Mouse (Mus musculus) testis, postnatal 10 days (tissue): ENCODE results near the gene Epb41.
A peak's percentile ranks its signal among the peaks of the same experiment; 100 is the strongest.

ENCODE experiments used
- DNase-seq: peaks from one replicate; pipeline ENCODE4 v3.0.0; 2021; ENCODE audit warnings: low spot score

Gene Epb41

DNA sequence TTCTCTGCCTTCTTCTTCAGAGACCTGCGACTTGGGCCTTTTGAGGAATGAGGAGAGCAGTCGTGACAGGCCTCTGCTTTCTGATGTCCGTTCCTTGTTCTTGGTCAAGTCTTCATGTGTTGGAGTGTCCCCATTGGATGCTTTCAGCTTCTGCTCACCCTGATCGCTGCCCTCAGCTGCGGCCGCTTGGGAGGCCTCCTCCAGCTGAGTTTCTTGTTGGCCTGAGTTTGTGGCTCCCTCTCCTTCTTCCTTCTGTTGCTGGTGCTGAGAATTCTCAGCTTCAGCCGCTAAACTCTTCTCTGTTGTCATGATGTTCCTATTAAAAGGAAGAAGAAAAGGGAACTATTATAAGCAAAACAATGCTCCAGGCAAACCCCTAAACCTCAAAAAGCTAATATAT is 68.0 kb downstream of the Epb41 start:
- DNase-seq: no peak

DNA sequence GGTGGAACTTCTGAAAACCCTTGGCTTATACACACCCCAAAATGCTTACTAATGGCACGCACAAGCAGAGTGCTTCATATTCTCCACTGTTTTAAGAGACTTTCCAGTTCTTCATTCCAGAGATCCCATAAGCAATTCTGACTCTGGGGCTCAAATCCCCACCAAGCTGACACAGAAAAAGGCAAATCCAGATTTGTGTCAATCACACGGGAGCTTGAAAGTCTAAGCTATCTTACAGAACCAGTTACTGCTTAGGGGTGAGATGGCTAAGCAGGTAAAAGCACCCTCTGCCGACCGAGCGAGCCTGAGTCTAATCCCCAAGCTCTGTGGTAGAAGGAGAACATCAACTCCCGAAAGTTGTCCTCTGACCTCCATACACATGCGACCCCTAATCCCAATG is 76.5 kb downstream of the Epb41 start:
- DNase-seq: no peak

GRCm38 (mm10) chr4:131997476-131997875 is 77.6 kb downstream of the Epb41 start:
- no peak for DNase-seq

DNA sequence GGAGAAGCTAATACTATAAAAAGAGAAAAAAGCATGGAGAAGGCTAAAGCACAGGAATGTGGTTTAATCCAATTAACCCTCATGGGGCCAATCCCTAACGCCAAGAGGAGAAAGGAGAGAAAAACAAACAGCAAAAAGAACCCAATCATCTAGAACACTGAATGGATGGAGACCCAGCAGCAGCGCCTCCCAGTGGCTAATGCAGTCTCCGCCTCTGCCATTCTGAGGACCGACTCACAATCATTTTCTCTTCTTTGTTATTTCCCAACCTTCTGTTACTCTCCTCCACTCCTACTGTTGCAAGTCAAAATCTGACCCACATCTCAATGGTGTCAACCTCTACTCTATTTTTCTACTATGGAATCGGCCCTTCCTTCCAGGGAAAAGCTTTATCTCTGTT is 78.1 kb downstream of the Epb41 start:
- peak; percentile 49 for DNase-seq

- no peak for DNase-seq
Measured at GRCm38 (mm10) chr4:131993792-131994191, 81.3 kb downstream of the Epb41 start.

GRCm38 (mm10) chr4:131982881-131983538 is 92.1 kb downstream of the Epb41 start:
- DNase-seq: no peak

DNA sequence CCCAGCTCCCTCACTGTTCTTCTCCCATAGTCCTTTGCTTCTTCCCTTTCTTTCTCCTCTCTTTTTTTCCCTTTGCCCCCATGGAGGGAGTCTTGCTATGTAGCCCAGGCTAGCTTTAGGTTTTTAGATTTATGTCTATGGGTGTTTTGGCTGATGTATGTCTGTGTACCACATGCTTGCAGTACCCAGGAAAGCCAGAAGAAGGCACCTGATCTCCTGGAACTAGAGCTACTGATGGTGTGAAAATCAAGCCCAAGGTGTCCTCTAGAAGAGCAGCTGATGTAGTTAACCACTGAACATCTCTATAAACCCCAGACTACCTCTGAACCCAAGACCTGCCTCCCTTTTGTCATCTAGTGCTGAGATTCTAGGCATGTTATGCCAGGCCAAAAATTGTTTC is 93.4 kb downstream of the Epb41 start:
- DNase-seq: no peak

GRCm38 (mm10) chr4:131977201-131977600 is 97.9 kb downstream of the Epb41 start:
- DNase-seq: peak; percentile 90

- DNase-seq: no peak
Measured at GRCm38 (mm10) chr4:131970244-131970853, 104.8 kb downstream of the Epb41 start.

GRCm38 (mm10) chr4:131968873-131969272 is 106.2 kb downstream of the Epb41 start:
- peak; percentile 54 for DNase-seq

GRCm38 (mm10) chr4:131957161-131957560 is 118.0 kb downstream of the Epb41 start:
- DNase-seq: no peak

GRCm38 (mm10) chr4:131950657-131951056 is 124.5 kb downstream of the Epb41 start:
- DNase-seq: no peak

DNA sequence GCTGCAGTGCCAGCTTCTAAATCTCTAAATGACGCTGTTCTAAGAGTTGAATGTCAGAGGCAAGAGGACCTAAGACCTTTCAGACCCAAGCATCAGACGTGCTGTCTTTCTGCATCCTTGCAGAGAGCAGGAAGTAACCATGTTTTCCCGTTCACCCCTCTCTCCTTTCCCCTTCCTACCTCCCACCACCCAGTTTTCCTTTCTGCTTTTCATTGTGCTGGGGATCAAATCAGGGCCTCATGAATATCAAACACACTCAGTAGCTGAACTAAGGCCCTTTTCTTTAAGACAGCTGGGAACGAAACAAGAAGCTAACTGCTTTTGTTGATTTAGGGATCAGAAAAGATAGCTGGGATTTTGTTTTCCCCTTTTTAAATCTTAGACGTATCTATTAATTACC is 125.2 kb downstream of the Epb41 start:
- no peak for DNase-seq

- DNase-seq: no peak
Measured at GRCm38 (mm10) chr4:131947848-131948247, 127.3 kb downstream of the Epb41 start.

DNA sequence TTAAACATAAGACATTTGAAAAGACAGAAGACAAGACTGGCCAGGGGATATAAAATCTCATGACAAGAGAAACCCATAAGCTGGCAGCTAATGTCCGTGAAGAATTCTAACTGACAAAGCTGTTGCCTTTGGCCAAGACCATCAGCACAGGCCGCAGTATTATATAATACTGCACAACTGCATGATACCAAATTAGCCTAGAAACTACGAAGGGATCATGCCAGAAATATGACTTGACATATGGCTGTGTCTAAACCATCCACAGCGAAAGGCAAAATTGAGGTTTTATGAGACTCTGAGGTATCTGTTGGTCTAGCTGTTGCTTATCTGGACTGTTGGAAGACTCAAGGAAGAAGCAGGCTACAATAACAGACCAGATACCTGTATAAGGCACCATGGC is 134.3 kb downstream of the Epb41 start:
- no peak for DNase-seq

DNA sequence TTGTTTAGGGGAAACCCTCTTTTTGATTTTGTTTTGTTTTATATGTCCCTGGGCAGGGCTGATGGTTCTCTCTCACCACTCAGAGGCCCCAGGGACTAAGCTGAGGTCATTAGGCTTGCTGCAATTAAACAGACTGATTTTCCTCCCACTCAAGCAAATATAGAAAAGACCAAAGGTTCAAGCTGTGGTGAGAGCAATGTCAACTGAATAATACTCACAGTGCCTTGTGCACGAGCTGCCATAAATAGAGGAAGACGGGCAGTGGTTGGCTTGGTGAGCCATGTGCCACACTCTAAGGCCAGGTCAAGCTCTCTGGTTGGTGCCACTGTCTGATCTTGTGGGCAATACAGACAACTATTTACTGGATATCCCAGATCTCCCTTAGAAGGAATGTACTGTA is 135.7 kb downstream of the Epb41 start:
- DNase-seq: no peak

- no peak for DNase-seq
Measured at GRCm38 (mm10) chr4:131929146-131929545, 146.0 kb downstream of the Epb41 start.

DNA sequence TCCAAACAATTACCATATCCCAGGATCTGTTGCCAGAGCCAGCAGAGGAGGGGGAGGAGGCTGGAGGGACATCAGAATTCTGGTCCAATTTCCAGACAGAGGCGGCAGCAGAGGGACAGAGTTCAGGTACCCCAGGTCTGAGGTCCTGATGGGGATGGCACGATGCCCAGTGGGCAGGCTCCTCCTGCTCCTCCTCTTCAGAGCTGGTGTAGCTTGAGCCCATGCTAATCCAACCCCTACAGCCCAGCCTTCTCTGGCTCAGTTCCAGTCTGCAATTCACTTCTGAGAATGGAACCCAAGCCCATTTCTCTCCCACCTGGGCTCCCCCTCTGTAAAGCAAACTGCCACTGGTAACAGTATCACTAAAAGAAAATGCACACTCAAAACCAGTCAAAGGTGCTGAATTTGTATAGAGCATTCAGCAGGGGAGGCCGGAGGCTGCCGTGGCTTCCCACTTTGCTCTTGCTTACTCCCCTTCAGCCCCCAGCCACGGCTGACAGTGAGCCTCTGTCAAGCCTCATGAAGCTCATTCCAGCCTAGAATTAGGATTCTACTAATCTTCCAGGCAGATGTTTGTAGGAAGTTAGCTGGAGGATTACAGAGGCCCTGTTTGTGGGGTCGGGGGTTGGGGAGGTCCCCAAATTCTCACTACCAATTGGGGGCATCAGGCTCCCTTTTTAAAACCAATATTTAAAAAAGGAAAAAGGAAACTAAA is 150.9 kb downstream of the Epb41 start:
- peak; percentile 86 for DNase-seq

DNA sequence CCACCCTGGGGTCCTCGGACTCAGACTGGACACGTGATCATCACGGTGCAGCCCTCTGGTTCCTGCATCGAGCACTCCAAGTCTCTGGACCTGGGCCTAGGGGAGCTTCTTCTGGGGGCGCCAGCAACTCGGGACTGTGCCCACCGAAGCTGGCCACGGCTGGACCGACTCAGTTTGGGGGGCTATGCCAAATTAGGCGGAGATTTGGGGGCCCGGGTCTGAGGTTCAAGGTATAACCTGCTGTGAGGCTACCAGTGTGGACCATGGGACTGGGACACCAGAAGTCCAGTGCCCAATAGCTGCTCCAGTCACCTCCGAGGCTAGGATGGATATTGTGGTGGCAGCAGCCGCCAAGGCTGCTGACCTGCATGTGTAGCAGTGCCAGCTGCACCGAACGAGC is 152.7 kb downstream of the Epb41 start:
- DNase-seq: no peak

DNA sequence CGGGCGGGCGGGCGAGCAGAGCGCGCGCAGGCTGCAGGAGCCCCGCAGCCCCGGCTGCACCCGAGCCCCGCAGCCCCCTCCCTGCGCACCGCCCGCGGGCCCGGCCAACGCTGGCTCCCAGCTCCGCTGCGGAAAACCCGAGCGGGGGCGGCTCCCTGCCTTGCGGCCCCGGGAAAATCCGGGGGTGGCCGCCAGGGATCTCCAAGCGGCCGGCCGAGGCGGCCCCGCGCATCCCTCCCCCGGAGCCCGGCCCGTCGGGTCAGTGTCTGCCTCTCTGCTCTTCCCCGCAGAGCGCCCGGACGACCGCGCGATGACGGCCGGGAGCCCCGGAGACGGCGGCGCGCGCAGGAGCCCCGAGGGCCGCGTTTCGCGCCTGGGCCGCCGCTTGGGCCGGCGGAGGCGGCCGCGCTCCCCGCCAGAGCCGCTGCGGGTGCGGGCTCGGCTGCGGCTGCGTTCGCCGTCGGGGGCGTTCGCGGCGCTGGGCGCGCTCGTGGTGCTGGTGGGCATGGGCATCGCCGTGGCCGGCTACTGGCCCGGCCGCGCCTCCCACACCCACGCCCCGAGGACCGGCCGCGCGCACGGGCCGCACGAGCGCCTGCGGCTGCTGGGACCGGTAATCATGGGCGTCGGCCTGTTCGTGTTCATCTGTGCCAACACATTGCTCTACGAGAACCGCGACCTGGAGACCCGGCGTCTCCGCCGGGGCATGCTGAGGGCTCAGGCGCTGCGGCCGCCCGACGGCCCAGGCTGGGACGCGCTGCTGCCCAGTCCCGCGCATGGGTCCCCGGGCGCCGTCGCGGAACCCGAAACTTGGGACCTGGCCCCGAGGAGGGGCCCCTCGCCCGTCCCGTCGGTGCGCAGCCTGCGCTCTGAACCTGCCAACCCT is 153.4 kb downstream of the Epb41 start, which contains the start of gene Tmem200b:
Gene Tmem200b, plus strand, starts transcription at position 311 of the 886 bp plus-strand sequence.
- peak; percentile 74 for DNase-seq

- peak; percentile 92 for DNase-seq
Measured at GRCm38 (mm10) chr4:131920595-131921351, 154.3 kb downstream of the Epb41 start.
